Mouse (Mus musculus): ENCODE measurements around the gene Cmtr1.

Cmtr1 gene

DNA sequence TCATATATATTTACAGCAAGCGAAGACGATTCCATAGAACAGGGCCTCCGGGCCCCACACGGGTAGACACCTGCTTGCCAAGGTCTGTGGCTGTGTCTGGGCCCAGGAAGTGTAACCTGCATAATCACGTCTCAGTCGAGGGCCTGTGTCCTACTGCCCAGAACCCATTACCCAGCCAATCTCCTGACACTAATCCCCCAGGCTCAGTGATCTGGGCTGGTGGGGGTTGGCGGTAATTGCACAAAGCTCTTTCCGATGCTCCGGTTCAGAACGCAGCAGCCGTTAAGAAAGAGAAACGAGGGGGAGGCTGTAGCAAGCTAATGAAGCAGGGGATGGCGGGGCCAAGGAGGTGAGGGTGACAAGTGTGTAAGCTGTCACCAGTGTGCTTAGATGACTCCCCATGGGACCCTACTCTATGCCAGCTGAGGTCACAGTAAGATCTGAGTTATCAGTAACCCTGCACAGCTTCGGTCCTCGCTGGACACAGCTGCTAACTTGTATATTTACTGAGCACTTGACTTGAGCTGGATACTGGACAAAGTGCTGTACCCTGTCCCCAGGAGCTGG lies 76.1 kb downstream of the Cmtr1 start:
- DNase-seq (ENCODE audit: low read depth, low spot score), result no peak

DNA sequence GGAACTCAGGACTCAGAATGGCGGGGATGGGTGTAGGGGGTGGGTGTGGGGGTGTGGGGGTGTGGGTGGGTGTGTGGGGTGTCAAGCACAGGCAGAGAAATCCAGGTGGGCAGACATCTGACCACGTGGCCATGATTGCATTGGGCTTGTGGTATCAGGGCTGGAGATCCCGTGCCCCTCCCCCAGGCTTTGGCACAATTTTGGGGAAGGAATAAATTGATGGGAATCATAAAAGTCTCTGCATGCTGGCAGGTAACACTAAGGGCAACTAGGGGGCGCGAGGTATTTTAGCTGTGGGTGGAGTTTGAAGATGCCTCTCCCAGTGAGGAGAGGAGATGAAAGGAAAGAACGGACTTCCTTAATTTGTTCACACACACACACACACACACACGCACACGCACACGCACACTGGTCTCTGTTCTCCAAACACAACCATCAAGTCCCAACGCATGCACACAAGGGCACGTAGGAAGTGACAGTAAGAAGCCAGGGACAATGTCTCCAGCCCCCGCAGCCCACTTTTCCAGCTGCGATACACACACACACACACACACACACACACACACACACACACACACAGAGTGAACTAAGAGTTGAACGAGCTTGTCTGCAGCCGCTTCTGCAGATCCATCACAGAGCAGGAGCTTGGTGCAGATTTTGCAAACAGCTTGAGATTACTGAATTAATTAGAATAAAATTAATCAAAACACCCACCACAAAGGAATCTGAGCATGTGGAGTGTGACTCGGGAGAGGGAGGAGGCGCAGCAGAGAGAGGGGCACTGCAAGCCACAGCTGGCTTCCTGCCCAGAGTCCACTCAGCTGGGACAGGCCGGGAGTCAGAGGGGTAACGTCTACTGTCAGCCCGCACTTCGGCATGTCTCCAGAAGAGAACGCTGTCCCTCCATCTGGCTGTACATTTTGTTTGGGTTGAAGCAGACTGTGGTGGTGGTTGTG lies 77.7 kb downstream of the Cmtr1 start:
- DNase-seq (ENCODE audit: low read depth, low spot score), result no peak

DNA sequence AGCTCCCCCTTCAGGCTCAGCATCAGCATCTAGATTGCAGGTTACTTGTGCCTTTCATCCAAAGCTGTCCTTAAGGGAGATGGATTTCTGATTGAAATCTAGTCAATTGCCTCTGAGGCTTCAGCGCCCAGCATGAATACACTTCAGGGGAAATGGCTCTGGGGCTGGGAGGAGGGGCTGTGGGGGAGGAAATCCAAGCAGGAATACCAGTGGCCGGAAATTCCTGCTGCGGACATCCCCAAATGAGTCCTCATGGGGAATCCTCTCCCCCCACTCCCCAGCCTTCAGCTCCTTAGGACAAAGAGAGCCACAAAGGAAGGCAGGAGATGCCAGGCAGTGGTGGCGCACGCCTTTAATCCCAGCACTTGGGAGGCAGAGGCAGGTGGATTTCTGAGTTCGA lies 87.1 kb downstream of the Cmtr1 start:
- DNase-seq (ENCODE audit: low read depth, low spot score), result no peak

DNA sequence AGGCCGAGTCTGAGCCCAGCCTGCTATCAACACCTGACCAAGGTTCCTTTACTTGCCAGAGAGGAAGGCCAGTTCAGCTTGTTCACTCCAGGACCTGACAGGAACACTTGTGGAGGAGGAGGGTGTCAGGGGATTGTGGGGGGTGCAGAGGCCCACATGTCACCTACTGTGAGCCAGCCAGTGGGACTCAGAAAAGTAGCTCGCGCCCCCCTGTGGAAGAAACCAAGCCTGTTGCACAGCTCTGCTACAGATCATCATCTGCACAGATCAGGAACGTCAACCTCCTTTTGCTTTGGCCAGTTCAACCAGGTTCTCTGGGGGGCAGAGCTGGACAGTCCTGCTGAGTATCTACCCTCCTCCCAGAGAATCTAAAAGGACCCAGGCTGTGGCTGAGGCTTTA lies 94.1 kb downstream of the Cmtr1 start:
- DNase-seq (ENCODE audit: low read depth, low spot score), result no peak

Data from CD4-positive, CD25-positive, alpha-beta regulatory T cell, adult 2 months (primary cell).